ENCODE assay signal across 25 mouse cellular contexts in genomic region chr7:81592686-81593085, GRCm38 (mm10). TPM values are rescaled to one million over a fixed set of nuclear protein-coding genes. Genes with fewer than 3 reads are reported as not detected.
DNase-seq lines count a peak whose midpoint lies in the region; ATAC-seq and TF ChIP-seq lines count a peak whose summit lies in the region.
"Had no signal": no experiment of that assay in that cellular context is flagged by ENCODE, and none has a peak within 500 bp of the region (broad histone marks: within the 10 kb centered on the region; RNA-seq: fewer than 3 reads in every experiment).

No protein-coding gene starts in this region.

- peak; percentile 85 for DNase-seq in liver, adult 2 months (ENCODE audit: extremely low read depth, low read depth, low spot score)
- no peak for DNase-seq in stomach, postnatal 0 days (ENCODE audit: low spot score)
- peak; percentile 9 for DNase-seq in liver, postnatal 0 days
- no peak for DNase-seq in thymus, postnatal 25 days
- DNase-seq: adrenal gland, adult 2 months; adrenal gland, postnatal 10 days; adrenal gland, postnatal 25 days; cerebellum, adult 11 months; cerebellum, adult 18-20 months; cerebellum, adult 8-10 months; cerebellum, adult 9-11 months; cerebellum, postnatal 14 days; cerebellum, postnatal 36 days; embryo, embryonic 11 days had no signal

- no peaks in the 10 kb centered on the region for H3K9me3 ChIP-seq in liver, embryonic 12.5 days (replicated peaks)
- H3K9me3 ChIP-seq in stomach, embryonic 15.5 days = no peaks in the 10 kb centered on the region
- H3K9me3 ChIP-seq in stomach, postnatal 0 days (ENCODE audit: control insufficient read depth, low read length) = no peaks in the 10 kb centered on the region
- no peaks in the 10 kb centered on the region for H3K9me3 ChIP-seq in liver, postnatal 0 days (ENCODE audit: low read length)
- H3K9me3 ChIP-seq: embryonic facial prominence, embryonic 13.5 days; embryonic facial prominence, embryonic 15.5 days; forebrain, embryonic 10.5 days; forebrain, embryonic 13.5 days; forebrain, embryonic 15.5 days had no signal

- TF ChIP-seq EP300 in stomach, postnatal 0 days (optimal IDR thresholded peaks at IDR 0.05) = no peak
- no peak for TF ChIP-seq EP300 in liver, postnatal 0 days (IDR thresholded peaks at IDR 0.05; ENCODE audit: low read depth)

- no peak for TF ChIP-seq CTCF in liver, adult 2 months (IDR thresholded peaks at IDR 0.05; ENCODE audit: low read depth, low read length)
- no peak for TF ChIP-seq CTCF in stomach, postnatal 0 days (IDR thresholded peaks at IDR 0.05; ENCODE audit: low read depth)
- TF ChIP-seq CTCF in liver, postnatal 0 days (IDR thresholded peaks at IDR 0.05; ENCODE audit: low read depth) = no peak

- TF ChIP-seq POLR2A in liver, adult 2 months (IDR thresholded peaks at IDR 0.05; ENCODE audit: extremely low read depth, insufficient read depth, low read length) = no peak

- H3K4me1 ChIP-seq in liver, adult 2 months (ENCODE audit: control insufficient read depth, insufficient read depth, low read length) = peaks cover 36% of the 10 kb centered on the region
- 0 out of 2 replicates have a peak, but pooled peaks cover 5% of the 10 kb centered on the region for H3K4me1 ChIP-seq in liver, embryonic 12.5 days
- H3K4me1 ChIP-seq in stomach, embryonic 15.5 days = no peaks in the 10 kb centered on the region
- no peaks in the 10 kb centered on the region for H3K4me1 ChIP-seq in stomach, postnatal 0 days (replicated peaks; ENCODE audit: control insufficient read depth, insufficient read depth)
- H3K4me1 ChIP-seq in liver, postnatal 0 days (ENCODE audit: insufficient read depth) = peaks cover 15% of the 10 kb centered on the region
- H3K4me1 ChIP-seq: embryonic facial prominence, embryonic 15.5 days; forebrain, embryonic 10.5 days; forebrain, embryonic 13.5 days; forebrain, embryonic 15.5 days had no signal

- H3K27ac ChIP-seq in liver, adult 2 months (replicated peaks; ENCODE audit: insufficient read depth, low read depth, low read length) = peak overlapping the region; percentile 83
- H3K27ac ChIP-seq in liver, embryonic 12.5 days = no peak overlapping the region
- no peak overlapping the region for H3K27ac ChIP-seq in stomach, embryonic 15.5 days
- H3K27ac ChIP-seq in stomach, postnatal 0 days (replicated peaks) = no peak overlapping the region
- peak overlapping the region; percentile 74 for H3K27ac ChIP-seq in liver, postnatal 0 days (ENCODE audit: low read depth)
- H3K27ac ChIP-seq: embryonic facial prominence, embryonic 13.5 days; embryonic facial prominence, embryonic 15.5 days; forebrain, embryonic 10.5 days; forebrain, embryonic 13.5 days; forebrain, embryonic 15.5 days had no signal

- no peaks in the 10 kb centered on the region for H3K27me3 ChIP-seq in liver, adult 2 months (ENCODE audit: control insufficient read depth, insufficient read depth, low read length)
- no peaks in the 10 kb centered on the region for H3K27me3 ChIP-seq in liver, embryonic 12.5 days (replicated peaks)
- no peaks in the 10 kb centered on the region for H3K27me3 ChIP-seq in stomach, embryonic 15.5 days (replicated peaks)
- no peaks in the 10 kb centered on the region for H3K27me3 ChIP-seq in stomach, postnatal 0 days (ENCODE audit: control insufficient read depth, insufficient read depth, low read length)
- H3K27me3 ChIP-seq in liver, postnatal 0 days (ENCODE audit: insufficient read depth, low read length) = no peaks in the 10 kb centered on the region
- H3K27me3 ChIP-seq: embryonic facial prominence, embryonic 13.5 days; embryonic facial prominence, embryonic 15.5 days; forebrain, embryonic 13.5 days; forebrain, embryonic 15.5 days had no signal

- no peak overlapping the region for H3K4me3 ChIP-seq in liver, adult 2 months (ENCODE audit: insufficient read depth, low read depth, low read length)
- no peak overlapping the region for H3K4me3 ChIP-seq in liver, embryonic 12.5 days
- no peak overlapping the region for H3K4me3 ChIP-seq in stomach, embryonic 15.5 days (replicated peaks)
- no peak overlapping the region for H3K4me3 ChIP-seq in stomach, postnatal 0 days (ENCODE audit: low read depth, low read length)
- no peak overlapping the region for H3K4me3 ChIP-seq in liver, postnatal 0 days (ENCODE audit: low read depth, low read length)
- H3K4me3 ChIP-seq: embryonic facial prominence, embryonic 13.5 days; embryonic facial prominence, embryonic 15.5 days; erythroblast, embryonic 14.5 days; forebrain, embryonic 10.5 days; forebrain, embryonic 13.5 days; forebrain, embryonic 15.5 days had no signal

- H3K36me3 ChIP-seq in liver, adult 2 months (ENCODE audit: control insufficient read depth, insufficient read depth, low read length) = peaks cover 51% of the 10 kb centered on the region
- peaks cover 100% of the 10 kb centered on the region for H3K36me3 ChIP-seq in liver, embryonic 12.5 days
- peaks cover 27% of the 10 kb centered on the region for H3K36me3 ChIP-seq in stomach, embryonic 15.5 days
- H3K36me3 ChIP-seq in stomach, postnatal 0 days (ENCODE audit: control insufficient read depth, insufficient read depth, low read length) = peaks cover 20% of the 10 kb centered on the region
- peaks cover 83% of the 10 kb centered on the region for H3K36me3 ChIP-seq in liver, postnatal 0 days (replicated peaks; ENCODE audit: insufficient read depth, low read length)

- H3K79me2 ChIP-seq in liver, adult 2 months (ENCODE audit: control insufficient read depth, insufficient read depth, low read length) = peaks cover 2% of the 10 kb centered on the region; the same call in 1 of the 2 replicates

- no peak for ATAC-seq in liver, embryonic 12.5 days
- ATAC-seq in stomach, embryonic 15.5 days (ENCODE audit: insufficient read depth, low FRiP score, low read depth) = 0 out of 2 replicates have a peak, but pooled peaks have one; percentile 31
- no peak for ATAC-seq in stomach, postnatal 0 days (ENCODE audit: low FRiP score, low TSS enrichment)
- ATAC-seq in liver, postnatal 0 days = no peak
- ATAC-seq: forebrain, embryonic 13.5 days; forebrain, embryonic 15.5 days had no signal

- peak overlapping the region; percentile 26 for H3K9ac ChIP-seq in liver, adult 2 months (ENCODE audit: low read depth, low read length)
- H3K9ac ChIP-seq in liver, embryonic 12.5 days = no peak overlapping the region
- no peak overlapping the region for H3K9ac ChIP-seq in stomach, embryonic 15.5 days
- no peak overlapping the region for H3K9ac ChIP-seq in stomach, postnatal 0 days (ENCODE audit: low read length)
- H3K9ac ChIP-seq in liver, postnatal 0 days (replicated peaks) = no peak overlapping the region
- H3K9ac ChIP-seq: embryonic facial prominence, embryonic 13.5 days; embryonic facial prominence, embryonic 15.5 days; forebrain, embryonic 13.5 days; forebrain, embryonic 15.5 days had no signal

- H3K4me2 ChIP-seq in liver, embryonic 12.5 days = no peak overlapping the region
- H3K4me2 ChIP-seq in stomach, embryonic 15.5 days = no peak overlapping the region
- no peak overlapping the region for H3K4me2 ChIP-seq in stomach, postnatal 0 days (replicated peaks; ENCODE audit: low read depth)
- no peak overlapping the region for H3K4me2 ChIP-seq in liver, postnatal 0 days (ENCODE audit: low read depth, low read length)
- H3K4me2 ChIP-seq: embryonic facial prominence, embryonic 13.5 days; embryonic facial prominence, embryonic 15.5 days; forebrain, embryonic 13.5 days; forebrain, embryonic 15.5 days had no signal

- 12% methylated on average over 9 of the region's 9 CpGs for WGBS in liver, adult 2 months
- 81% methylated on average over 9 of the region's 9 CpGs for WGBS in liver, embryonic 12.5 days (ENCODE audit: insufficient replicate concordance)
- WGBS in stomach, embryonic 15.5 days = 68% methylated on average over 9 of the region's 9 CpGs
- 73% methylated on average over 9 of the region's 9 CpGs for WGBS in stomach, postnatal 0 days
- WGBS in liver, postnatal 0 days (ENCODE audit: insufficient replicate concordance) = 59% methylated on average over 9 of the region's 9 CpGs

RNA-seq across cellular contexts. Expression of gene Whamm, which starts 21.6 kb away (rescaled TPM):
- total RNA-seq in liver, adult 2 months (2014; rRNA removed) = 20.7 and 25.4 TPM in 2 replicates
- polyA plus RNA-seq in liver, adult 2 months (2012; rRNA removed) = 35.1 and 44.6 TPM in 2 replicates
- 8.2 and 9.6 TPM in 2 replicates for polyA plus RNA-seq in liver, embryonic 12.5 days (2016; fragmentation: Nextera tagmentation; extraction: Ambion mirVana)
- polyA plus RNA-seq in stomach, embryonic 15.5 days (2015; fragmentation: Nextera tagmentation; extraction: Ambion mirVana) = 5.4 and 7.0 TPM in 2 replicates
- polyA plus RNA-seq in stomach, postnatal 0 days (2015; fragmentation: Nextera tagmentation; extraction: Ambion mirVana) = 3.5 and 3.8 TPM in 2 replicates
- 7.0 and 8.1 TPM in 2 replicates for polyA plus RNA-seq in liver, postnatal 0 days (2015; fragmentation: Nextera tagmentation; extraction: Ambion mirVana)

RNA-seq across cellular contexts. Expression of gene Fsd2, which starts 25.9 kb away (rescaled TPM):
- 0.13 and 0.28 TPM in 2 replicates for total RNA-seq in liver, adult 2 months (2014; rRNA removed)
- 0.04 TPM in 2 replicates for polyA plus RNA-seq in liver, adult 2 months (2012; rRNA removed)
- 0.05 and 0.06 TPM in 2 replicates for polyA plus RNA-seq in liver, embryonic 12.5 days (2016; fragmentation: Nextera tagmentation; extraction: Ambion mirVana)
- polyA plus RNA-seq in stomach, embryonic 15.5 days (2015; fragmentation: Nextera tagmentation; extraction: Ambion mirVana) = 0.12 and 0.14 TPM in 2 replicates
- 0.06 and 0.11 TPM in 2 replicates for polyA plus RNA-seq in stomach, postnatal 0 days (2015; fragmentation: Nextera tagmentation; extraction: Ambion mirVana)
- polyA plus RNA-seq in liver, postnatal 0 days (2015; fragmentation: Nextera tagmentation; extraction: Ambion mirVana) = 0.28 and 0.50 TPM in 2 replicates
- total RNA-seq: common myeloid progenitor, adult 5-6 weeks; MEL had no signal
- polyA plus RNA-seq: C2C12; erythroblast, embryonic 14.5 days had no signal

Comparison
In these comparisons a context has a peak if more than half of its experiments do, and no peak if none do; other contexts are left out.
1. H3K27ac ChIP-seq: peak in liver, adult 2 months (single experiment) and liver, postnatal 0 days (single experiment); none in liver, embryonic 12.5 days (single experiment), stomach, embryonic 15.5 days (single experiment) and stomach, postnatal 0 days (single experiment).
2. DNase-seq: peak in liver, adult 2 months (single experiment) and liver, postnatal 0 days (single experiment); none in stomach, postnatal 0 days (single experiment) and thymus, postnatal 25 days (single experiment).